Mouse (Mus musculus) G1E-ER4 (cell line): ENCODE data around the gene Prr7. TPM values are rescaled to one million over a fixed set of nuclear protein-coding genes. Genes with fewer than 3 reads are reported as not detected.

Experiments used
- GATA1 ChIP-seq: IDR thresholded peaks from one replicate; pipeline ENCODE4 v1.8.0; 2012; ENCODE audit warnings: low read length, inconsistent platforms
- polyA plus RNA-seq: library from polyadenylated mRNA; stranded (reverse); fragments of >175 nt; gene quantifications from 2 replicates; pipeline ENCODE4 v1.2.3, GENCODE M21; 2012

The Prr7 gene
- 4.6 and 6.8 TPM in 2 replicates for polyA plus RNA-seq

DNA sequence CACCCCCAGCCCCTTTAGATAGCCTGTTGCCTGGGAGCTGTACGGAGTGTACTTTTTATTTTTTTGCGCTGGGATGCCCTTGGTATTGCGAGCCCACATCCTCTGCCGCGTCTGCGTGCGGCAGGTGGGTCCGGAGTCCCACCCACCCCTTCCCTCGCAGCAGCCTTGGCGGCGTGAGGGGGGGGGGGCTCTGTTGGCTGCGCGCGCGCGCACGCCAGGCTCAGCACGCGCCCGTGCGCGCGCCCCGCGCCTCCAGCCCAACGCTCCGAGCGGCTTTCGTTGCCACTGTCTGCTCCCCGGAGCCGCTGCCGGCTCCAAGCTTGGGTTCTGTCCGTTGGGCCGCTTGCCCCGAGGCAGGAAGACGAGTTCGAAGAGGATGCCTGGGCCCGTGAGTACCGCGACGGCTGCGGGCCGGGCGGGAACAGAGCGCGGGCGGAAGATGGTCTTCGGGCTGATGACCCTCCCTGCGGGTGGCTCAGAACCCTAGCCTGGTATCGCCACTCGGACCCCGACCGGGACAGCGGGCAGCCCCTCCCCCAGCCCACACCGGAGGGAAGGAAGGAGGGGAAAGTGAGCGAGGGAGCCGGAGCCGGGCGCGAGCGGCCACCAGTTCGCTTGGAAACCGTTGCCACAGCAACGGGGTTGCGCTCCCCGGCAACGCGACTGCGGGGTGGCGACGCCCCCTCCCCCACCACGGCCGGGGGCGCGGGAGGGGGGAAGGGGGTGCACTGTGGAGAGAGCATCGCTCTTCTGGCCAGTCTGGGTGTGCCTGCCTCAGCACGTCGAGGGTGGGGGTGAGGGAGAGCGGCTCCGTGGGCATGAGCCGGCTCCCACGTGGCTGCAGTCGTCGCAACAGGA, at the start of gene Prr7:
TSS of gene Prr7 (plus strand) at position 241 of the 858 bp plus-strand sequence.
- TF ChIP-seq GATA1, result no peak

DNA sequence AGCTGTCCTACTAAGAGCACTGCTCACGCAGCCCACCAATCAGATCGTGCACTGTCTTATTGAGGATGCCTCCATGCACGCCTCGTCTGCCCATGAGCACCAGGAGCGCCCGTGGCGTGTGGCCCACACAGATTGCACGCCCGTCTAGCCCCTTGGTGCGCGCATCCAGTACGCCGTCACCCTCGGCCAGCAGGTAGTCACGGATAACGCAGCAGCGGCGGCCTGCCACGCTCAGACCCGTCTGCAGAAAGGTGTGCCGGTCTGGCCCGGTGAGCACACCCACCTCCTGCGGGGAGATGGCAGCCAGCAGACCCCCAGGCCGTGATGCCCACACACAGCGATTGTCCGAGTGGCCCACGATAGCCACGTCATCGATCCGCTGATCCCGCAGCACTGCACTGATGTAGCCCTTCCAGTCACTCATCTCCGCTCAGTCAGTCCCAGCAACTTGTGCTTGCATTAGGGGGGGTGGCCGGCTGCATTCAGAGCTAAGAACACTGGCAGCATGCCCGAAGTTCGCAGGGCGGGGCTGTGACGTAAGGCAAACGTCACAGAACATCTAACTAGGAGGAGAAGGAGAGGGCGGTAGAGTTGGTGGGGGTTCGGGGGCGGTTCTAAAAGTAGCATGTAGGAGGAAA, 49.2 kb upstream of the Prr7 start, which contains the start of gene Pfn3:
TSS of gene Pfn3 (minus strand) at position 490 of the 638 bp plus-strand sequence.
- TF ChIP-seq GATA1, result no peak

DNA sequence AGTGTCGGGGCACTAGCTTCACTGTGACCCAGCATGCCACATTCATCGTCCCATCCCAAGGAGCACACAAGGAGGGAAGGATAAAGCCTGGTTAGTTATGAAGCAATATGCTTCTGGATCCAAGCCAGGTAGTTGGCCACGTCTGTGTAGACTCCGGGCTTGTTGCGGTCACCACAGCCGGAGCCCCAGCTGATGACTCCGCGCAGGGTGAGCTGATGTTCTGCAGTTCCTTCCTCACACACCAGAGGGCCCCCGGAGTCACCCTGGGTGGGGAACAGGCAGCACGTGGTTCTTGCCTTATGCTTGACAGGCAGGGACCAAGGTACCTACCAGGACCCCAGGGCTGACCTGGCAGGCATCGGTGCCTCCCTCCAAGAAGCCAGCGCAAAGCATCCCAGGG, 46.1 kb upstream of the Prr7 start:
- no peak for TF ChIP-seq GATA1

DNA sequence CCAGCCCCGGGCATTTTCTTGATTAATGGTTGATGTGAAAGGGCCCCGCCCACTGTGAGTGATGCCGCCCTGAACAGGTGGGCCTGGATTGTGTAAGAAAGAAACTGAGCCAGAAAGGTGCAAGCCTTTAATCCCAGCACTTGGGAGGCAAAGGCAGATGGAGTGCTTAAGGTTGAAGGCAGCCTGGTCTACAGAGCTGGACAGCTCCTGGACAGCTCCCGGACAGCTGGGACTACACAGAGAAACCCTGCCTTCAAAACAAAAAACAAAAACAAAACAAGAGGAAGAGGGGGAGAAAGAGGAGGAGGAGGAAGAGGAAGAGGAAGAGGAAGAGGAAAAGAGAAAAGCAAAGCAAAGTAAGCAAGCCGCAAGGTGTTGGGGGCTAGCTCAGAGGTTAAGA, 44.9 kb upstream of the Prr7 start:
- no peak for TF ChIP-seq GATA1

DNA sequence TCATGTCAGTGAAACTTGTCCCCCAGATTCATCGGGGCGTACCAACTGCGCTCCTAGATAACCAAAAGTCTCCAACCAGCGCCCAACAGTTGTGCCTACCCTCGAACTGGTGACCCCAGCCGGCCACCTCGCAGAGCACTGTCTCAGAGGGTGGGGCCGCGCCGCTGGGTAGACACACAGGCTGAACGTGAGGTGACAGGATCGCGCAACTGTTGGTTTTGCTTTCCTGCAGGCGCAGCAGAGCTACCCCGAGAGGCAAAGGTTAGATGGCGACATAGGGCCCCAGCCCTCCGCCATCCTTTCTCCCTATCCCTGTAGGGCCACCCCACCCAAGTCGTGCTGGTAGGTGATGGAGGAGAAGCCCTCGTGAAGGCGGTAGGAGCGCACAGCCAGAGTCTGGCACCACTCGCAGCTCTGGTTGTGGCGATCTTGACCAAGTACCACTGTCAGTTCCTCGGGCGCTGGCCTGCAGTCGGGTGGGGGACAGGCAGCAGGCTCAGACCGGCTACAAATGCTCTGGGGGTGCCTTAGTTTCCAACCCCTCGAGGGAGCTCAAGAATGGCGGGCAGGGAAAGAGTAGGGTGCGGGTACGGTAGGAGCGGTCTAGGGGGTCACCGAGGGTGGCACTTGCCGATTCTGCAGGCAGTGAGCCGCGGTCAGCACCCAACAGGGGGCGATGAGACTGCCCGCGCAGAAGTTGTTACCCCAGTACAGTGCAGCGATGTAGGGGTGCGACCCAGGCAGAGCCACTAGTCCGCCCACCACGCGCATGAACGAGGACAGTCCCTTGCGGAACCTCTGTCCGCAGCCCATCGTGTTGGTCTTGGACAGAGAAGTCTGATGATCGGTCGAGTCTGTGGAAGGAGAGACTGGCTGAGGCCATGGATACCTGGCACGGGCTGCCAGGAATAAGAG, 43.8 kb upstream of the Prr7 start:
- no peak for TF ChIP-seq GATA1

DNA sequence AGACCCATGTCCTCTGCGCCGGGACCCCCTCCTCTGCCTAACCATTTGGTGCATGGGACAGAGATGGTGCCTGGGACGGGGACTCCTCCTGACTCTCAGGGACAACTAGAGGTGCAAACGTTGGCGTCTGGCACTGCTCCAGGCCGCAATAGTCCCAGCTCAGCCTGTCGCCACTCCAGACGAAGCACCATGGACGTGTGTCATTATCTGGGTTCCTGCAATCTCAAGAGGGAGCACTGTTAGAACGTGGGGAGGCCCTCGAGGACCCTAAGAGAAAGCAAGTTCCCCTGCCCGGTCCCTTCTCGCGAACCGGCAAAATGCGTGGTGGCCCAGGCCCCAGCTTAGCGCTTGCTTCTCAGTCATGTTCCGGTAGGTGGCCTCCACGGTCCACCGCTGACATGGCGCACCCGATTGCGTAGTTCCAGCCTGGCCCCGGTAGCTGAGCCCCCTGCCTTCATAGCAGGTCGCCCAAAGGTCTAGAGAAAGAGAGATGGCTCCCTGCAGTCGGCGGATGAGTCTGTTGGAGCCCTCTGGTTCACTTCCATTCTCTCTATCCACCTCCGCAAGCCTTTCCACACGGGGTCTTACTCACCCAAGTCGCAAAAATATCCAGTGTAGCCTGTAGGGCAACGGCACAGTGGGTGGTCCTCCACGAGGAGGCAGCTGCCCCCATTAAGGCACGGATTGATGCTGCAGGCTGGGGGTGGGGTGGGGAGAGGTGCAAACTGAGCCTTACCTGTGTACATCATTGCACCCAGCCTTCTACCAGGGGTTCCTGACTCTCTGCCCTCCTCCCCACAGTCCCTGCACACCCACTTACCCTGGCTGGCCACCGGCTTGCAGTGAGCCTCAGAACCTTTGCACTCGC, 42.9 kb upstream of the Prr7 start:
- TF ChIP-seq GATA1, result no peak

DNA sequence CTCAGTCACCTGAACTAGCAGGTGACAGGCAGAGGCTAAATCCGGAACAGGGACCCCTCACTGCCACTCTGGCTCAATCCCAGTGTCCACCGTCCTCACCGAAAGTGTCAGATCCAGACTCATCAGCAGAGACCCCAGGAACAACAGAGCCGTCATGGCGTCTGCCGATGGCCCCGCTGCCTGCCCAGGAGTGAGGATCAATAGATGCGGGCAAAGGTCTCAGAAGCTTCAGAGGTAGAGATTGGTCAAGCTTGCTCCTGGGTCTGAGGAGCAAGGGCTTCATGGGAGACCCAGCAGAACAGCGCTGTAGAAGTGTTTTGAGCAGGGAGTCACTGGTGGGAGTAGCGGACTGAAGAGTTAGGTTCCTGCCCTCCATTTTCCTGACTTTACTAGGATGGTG, 37.5 kb upstream of the Prr7 start, which contains the start of gene F12:
TSS of gene F12 (minus strand) at position 181 of the 400 bp plus-strand sequence.
- no peak for TF ChIP-seq GATA1

DNA sequence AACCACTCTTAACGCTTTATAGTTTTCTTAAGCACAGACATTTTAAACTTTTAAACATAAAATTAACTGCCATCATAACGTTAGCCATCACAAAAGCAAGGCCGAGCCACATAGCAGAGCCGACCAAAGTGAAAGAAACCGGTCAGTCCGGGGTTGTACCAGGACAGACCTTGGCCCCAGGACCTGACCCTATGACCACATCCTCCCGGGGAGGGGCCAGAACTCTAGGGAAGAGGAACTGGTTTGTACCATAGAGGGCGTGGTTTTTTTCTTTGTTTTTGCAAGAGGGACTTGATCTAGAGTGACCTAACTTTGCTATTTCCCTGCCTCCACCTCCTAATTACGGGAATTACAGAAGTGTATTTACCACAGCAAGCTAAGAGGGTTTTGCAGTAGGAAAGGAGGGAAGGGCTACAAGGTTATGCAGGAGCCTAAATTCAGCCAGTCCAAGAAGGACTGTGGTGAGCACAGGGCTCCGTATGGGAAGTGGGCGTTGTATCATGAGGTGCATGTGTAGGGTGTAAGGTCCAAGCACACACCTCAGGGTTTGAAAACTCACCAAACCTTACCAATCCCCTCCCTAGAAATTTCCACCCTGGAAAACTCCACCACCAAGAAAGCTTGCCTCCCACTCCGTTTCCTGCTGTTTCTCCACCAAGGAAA, 34.7 kb upstream of the Prr7 start:
- TF ChIP-seq GATA1, result no peak

DNA sequence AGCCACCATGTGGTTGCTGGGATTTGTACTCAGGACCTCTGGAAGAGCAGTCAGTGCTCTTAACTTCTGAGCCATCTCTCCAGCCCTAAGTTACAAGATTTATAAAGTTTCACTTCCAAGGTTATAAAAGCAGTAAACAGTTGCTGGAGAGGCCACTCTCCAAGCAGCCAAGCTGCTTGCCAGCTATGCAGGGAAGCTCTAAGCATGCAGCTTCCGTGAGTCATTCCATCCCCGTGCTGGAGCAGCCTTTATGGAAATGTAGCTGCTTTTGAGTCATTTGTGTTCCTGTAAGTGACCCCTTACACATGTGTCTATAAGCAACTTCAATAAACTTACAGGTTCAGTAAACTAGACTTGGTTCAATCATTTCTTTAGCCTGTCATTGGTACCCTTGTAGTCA, 33.5 kb upstream of the Prr7 start:
- TF ChIP-seq GATA1, result no peak

DNA sequence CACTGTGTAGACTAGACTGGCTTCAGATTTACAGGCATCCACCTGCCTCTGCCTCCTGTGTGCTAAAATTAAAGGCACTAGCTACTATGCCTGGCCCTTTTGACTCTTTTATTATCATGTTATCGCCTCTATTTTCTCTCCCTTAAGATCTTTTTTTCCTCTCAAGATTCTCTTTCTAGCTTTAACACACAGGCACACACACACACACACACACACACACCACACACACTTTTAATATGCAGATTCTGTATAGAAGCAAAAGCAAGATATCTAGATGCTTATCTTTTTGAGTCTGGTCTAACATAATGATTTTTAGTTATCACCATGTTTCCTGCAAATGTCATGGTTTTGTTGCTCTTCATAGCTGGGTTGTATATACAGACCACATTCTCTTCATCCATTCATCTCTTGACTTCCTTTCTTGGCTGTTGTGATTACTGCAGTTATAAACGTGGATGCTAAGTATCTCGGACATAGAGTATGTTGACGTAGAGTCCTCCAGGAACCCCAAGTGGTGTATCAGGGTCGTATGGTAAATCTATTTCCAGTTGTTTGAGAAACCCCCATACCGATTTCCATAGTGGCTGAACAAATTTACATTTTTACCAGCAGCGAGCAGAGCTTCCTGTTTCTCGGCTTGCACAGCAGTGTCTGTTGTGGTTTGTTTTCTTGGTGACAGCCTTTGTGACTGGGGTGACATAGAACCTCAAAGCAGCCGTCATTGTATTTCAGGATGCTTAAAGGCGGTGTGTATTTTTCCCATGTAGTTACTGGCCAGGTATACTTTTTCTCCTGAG, 32.0 kb upstream of the Prr7 start:
- TF ChIP-seq GATA1, result no peak

DNA sequence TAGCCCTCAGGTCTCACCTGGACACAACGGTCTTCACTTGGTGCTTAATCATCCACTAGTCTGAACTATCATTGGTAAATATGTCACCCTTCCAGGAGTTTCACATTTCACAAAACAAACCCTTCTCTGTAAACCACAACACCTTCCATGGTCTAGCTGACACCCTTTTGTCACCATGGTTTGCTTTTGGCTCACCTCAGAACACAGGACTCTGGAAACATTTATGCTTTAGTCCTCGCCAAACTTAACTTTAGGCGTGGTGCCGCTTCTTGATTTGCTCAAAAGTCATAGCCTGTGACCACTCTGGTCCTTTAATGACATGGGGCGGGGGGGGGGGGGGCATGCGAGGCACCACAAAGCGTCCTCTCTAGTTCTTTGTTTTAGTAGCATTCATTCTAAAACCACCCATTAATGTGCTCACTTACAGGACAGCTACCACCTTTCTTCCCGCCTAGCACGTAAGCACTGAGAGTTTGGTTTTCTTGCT, 20.2 kb upstream of the Prr7 start:
- TF ChIP-seq GATA1, result no peak

DNA sequence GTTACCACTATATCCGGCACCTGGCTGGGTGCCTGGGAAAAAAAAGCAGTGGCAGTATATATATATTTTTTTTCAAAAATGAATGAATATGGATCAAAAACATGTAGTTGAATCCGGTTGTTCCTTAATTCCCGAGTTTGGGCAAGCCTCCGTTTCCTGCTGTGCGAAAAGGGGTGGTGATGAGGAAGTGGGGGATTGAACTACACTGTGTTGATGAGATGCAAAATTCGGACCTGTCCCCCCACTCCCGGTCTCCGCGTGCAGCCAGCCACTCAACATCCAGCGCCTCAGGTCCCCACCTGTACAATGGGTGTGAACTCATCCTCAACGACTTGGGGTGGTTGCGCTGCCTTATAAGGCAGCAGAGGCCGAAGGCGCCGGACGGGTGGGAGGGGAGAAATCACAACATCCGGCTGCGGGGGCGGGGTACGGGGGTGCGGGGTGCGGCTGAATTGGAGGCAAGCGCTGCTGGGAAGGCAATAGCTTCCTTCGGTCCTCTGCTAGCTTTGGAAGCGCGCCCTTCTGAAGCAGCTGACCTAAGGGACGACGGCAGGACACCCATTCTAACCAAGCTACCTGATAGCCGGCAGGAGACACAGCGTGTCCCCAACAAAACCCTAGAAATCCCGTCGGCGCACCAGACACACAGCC, 19.7 kb upstream of the Prr7 start:
- no peak for TF ChIP-seq GATA1

DNA sequence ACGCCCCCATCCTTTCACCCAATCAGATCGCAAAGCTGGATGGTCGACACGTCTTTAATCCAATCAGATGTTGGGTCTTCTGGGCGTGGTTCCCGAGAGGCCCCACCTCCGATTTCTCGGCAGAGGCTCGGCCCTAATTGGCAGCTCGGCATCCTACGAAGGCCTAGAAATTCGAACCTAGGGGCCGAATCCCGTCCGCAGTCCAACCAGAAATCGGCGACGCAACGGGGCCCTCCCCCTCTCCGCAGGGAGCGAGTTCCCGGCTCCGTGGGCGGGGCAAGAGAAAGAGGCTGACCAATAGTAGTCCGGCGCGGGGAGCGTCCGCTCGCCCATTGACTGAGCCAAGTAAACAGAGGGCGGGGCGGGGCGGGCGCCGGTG, 19.1 kb upstream of the Prr7 start, which contains the start of gene Grk6:
TSS of gene Grk6 (plus strand) at position 136 of the 379 bp plus-strand sequence.
- TF ChIP-seq GATA1, result no peak
